Comparison of ENCODE assay signal across 23 mouse cellular contexts in the genomic region with DNA sequence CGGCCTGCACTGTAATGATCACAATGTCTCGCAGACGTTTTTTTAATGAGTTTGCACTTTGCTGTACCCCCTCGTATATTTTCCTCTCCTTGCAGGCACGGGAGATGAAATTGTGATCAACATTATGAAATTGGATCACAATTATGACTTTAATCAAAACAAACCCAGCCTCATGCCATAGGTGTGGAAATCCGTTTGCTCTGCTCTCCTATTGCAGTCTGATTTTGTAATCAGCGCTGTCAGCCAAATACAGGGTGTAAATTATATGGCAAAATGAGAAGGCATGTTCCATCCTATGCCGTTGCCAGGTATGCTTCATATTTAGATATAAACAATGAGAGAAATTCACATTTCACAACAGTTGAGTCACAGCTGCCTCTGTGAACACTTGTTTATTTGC.
DNase-seq lines count a peak whose midpoint lies in the region; ATAC-seq lines count a peak whose summit lies in the region.
"Had no signal": no experiment of that assay in that cellular context is flagged by ENCODE, and none has a peak within 500 bp of the region (broad histone marks: within the 10 kb centered on the region; RNA-seq: fewer than 3 reads in every experiment).

No protein-coding gene starts in this region.

- H3K4me1 ChIP-seq in embryonic facial prominence, embryonic 14.5 days (ENCODE audit: control insufficient read depth, insufficient read depth, low read length), result no peaks in the 10 kb centered on the region
- no peaks in the 10 kb centered on the region for H3K4me1 ChIP-seq in embryonic facial prominence, embryonic 10.5 days
- no peaks in the 10 kb centered on the region for H3K4me1 ChIP-seq in liver, embryonic 11.5 days (replicated peaks; ENCODE audit: control insufficient read depth, insufficient read depth, low read length)

- DNase-seq in embryonic facial prominence, embryonic 14.5 days (ENCODE audit: low spot score), result peak; percentile 26
- no peak for DNase-seq in embryonic facial prominence, embryonic 10.5 days (ENCODE audit: low spot score)
- peak; percentile 6 for DNase-seq in adipocyte (ENCODE audit: low spot score)
- DNase-seq in fat pad, adult 2 months (ENCODE audit: extremely low read depth, low read depth, low spot score), result peak; percentile 98
- peak; percentile 97 for DNase-seq in gonadal fat pad, adult 2 months (ENCODE audit: low read depth)
- DNase-seq in liver, embryonic 11.5 days (ENCODE audit: low spot score), result no peak
- no peak for DNase-seq in retina, postnatal 1 day
- no peak for DNase-seq in gastrocnemius, postnatal 25 days
- DNase-seq: adrenal gland, adult 2 months; adrenal gland, adult 8-10 months; adrenal gland, postnatal 10 days; adrenal gland, postnatal 14 days; adrenal gland, postnatal 25 days; adrenal gland, postnatal 36 days; B cell, adult 2 months; cerebellum, adult 11 months; cerebellum, adult 11-12 months; cerebellum, adult 18-20 months had no signal

- ATAC-seq in embryonic facial prominence, embryonic 14.5 days (ENCODE audit: low read depth), result no peak
- ATAC-seq in liver, embryonic 11.5 days (replicated peaks; ENCODE audit: low FRiP score), result no peak
- ATAC-seq: activated CD4-positive, CD25-positive, alpha-beta regulatory T cell, adult 4 months; CD4-positive, CD25-positive, alpha-beta regulatory T cell, adult 4 months; Patski had no signal

- 67% methylated on average over 8 of the region's 8 CpGs for WGBS in embryonic facial prominence, embryonic 14.5 days
- 87% methylated on average over 8 of the region's 8 CpGs for WGBS in embryonic facial prominence, embryonic 10.5 days
- 83% methylated on average over 8 of the region's 8 CpGs for WGBS in liver, embryonic 11.5 days

- no peak overlapping the region for H3K4me2 ChIP-seq in embryonic facial prominence, embryonic 14.5 days (ENCODE audit: low read depth, low read length)
- H3K4me2 ChIP-seq in liver, embryonic 11.5 days, result no peak overlapping the region

- no peak overlapping the region for H3K4me3 ChIP-seq in embryonic facial prominence, embryonic 14.5 days (ENCODE audit: low read depth, low read length)
- H3K4me3 ChIP-seq in embryonic facial prominence, embryonic 10.5 days, result no peak overlapping the region
- H3K4me3 ChIP-seq in liver, embryonic 11.5 days (ENCODE audit: low read depth, low read length), result no peak overlapping the region

- H3K36me3 ChIP-seq in embryonic facial prominence, embryonic 14.5 days (ENCODE audit: control insufficient read depth, insufficient read depth, low read length), result no peaks in the 10 kb centered on the region
- no peaks in the 10 kb centered on the region for H3K36me3 ChIP-seq in embryonic facial prominence, embryonic 10.5 days (replicated peaks)
- H3K36me3 ChIP-seq in liver, embryonic 11.5 days (ENCODE audit: control insufficient read depth, insufficient read depth, low read length), result no peaks in the 10 kb centered on the region
- H3K36me3 ChIP-seq: G1E had no signal

- no peaks in the 10 kb centered on the region for H3K9me3 ChIP-seq in embryonic facial prominence, embryonic 14.5 days (ENCODE audit: control insufficient read depth, low read length)
- H3K9me3 ChIP-seq in embryonic facial prominence, embryonic 10.5 days, result no peaks in the 10 kb centered on the region
- no peaks in the 10 kb centered on the region for H3K9me3 ChIP-seq in liver, embryonic 11.5 days (ENCODE audit: control insufficient read depth, low read length)
- H3K9me3 ChIP-seq: G1E had no signal

- H3K27me3 ChIP-seq in embryonic facial prominence, embryonic 14.5 days (replicated peaks; ENCODE audit: control insufficient read depth, insufficient read depth, low read length), result no peaks in the 10 kb centered on the region
- no peaks in the 10 kb centered on the region for H3K27me3 ChIP-seq in embryonic facial prominence, embryonic 10.5 days (replicated peaks; ENCODE audit: low read depth, poor library complexity, severe bottlenecking)
- no peaks in the 10 kb centered on the region for H3K27me3 ChIP-seq in liver, embryonic 11.5 days (replicated peaks; ENCODE audit: control insufficient read depth, insufficient read depth, low read length)
- H3K27me3 ChIP-seq: CH12.LX had no signal

- H3K27ac ChIP-seq in embryonic facial prominence, embryonic 14.5 days (replicated peaks; ENCODE audit: low read depth, low read length), result no peak overlapping the region
- no peak overlapping the region for H3K27ac ChIP-seq in embryonic facial prominence, embryonic 10.5 days (replicated peaks)
- no peak overlapping the region for H3K27ac ChIP-seq in liver, embryonic 11.5 days (ENCODE audit: low read depth, low read length)

- no peak overlapping the region for H3K9ac ChIP-seq in embryonic facial prominence, embryonic 14.5 days (ENCODE audit: low read depth, low read length)
- H3K9ac ChIP-seq in liver, embryonic 11.5 days (ENCODE audit: low read depth, low read length), result no peak overlapping the region

Comparison
In these comparisons a context has a peak if more than half of its experiments do, and no peak if none do; other contexts are left out.
1. DNase-seq: peak in embryonic facial prominence, embryonic 14.5 days (single experiment), adipocyte (single experiment), fat pad, adult 2 months (single experiment) and gonadal fat pad, adult 2 months (single experiment); none in embryonic facial prominence, embryonic 10.5 days (single experiment), liver, embryonic 11.5 days (single experiment), retina, postnatal 1 day (single experiment) and gastrocnemius, postnatal 25 days (single experiment).